Mouse (Mus musculus) lung, postnatal 0 days (tissue): Measurements from ENCODE around the gene Boc.

Experiments used
- CTCF ChIP-seq: IDR thresholded peaks from 2 replicates; pipeline ENCODE4 v1.5.1; 2016; ENCODE audit warnings: antibody characterized with exemption, mild to moderate bottlenecking
- EP300 ChIP-seq: IDR thresholded peaks from 2 replicates; pipeline ENCODE4 v1.6.1; 2016; ENCODE audit warnings: antibody characterized with exemption, mild to moderate bottlenecking, control low read depth

DNA sequence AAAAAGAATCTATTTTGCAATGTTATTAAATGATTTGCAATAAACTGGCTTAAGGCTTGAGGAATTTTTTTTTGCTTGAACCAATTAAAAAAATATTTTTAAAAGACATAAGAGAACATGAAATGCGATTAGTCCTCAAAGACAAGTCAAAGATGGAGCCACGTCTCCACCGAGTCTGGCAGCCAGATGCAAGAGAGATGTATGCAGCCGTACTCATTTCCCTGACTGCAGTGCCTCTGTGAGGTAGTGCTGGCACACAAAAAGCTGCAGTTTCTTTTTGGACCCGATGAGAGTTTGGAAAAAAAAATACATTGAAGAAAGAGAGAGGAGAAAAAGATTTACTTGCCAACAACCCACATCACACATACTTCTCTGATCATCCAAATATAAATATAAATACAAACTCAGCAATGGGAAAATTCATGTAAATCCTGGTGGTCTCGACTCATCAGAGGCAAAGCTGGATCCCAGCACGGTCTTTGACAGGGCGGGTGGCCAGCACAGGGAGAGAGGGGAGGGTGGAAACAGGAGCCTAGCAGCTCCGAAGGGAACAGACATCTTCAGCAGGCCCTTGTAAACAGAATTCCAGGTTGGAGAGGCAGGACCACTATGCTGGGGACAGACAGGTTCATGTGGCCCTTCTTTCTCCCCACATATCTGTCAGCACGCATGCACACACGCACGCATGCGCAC is 48.0 kb downstream of the Boc start:
- TF ChIP-seq CTCF (no peak), EP300 (no peak)
